Mouse (Mus musculus): ENCODE results near the gene Ets1. TPM values are rescaled to one million over a fixed set of nuclear protein-coding genes. Genes with fewer than 3 reads are reported as not detected.

Gene Ets1
- polyA plus RNA-seq, 1 experiment from 2014 or later, result 78.2 TPM

DNA sequence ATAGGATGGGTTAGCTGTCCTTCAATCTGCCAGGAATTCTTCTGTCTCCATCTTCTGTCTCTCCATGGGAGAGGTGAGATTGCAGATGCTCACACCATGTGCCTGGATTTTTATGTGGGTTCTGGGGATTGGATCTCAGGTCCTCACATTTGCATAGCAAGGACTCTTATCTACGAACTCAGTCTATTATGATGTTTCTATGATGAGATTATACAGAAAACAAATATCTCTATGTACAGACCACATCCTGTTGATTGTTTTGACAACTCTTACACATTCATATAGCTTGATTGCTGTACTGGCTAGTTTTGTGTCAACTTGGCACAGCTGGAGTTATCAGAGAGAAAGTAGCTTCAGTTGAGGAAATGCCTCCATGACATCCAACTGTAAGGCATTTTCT lies 162.2 kb downstream of the Ets1 start:
- H3K9me3 ChIP-seq (ENCODE audit: low read length), result no peaks in the 10 kb centered on the region
- no peaks in the 10 kb centered on the region for H3K36me3 ChIP-seq (ENCODE audit: insufficient read depth, low read length)
- no peak for ATAC-seq
- 78% methylated on average over 1 of the region's 1 CpGs for WGBS
- DNase-seq (ENCODE audit: low spot score), result no peak
- H3K9ac ChIP-seq (replicated peaks; ENCODE audit: low read depth), result no peak overlapping the region
- no peak for TF ChIP-seq EP300 (IDR thresholded peaks at IDR 0.05)
- TF ChIP-seq CTCF (IDR thresholded peaks at IDR 0.05), result no peak
- no peak overlapping the region for H3K4me3 ChIP-seq (ENCODE audit: low read depth, low read length)
- H3K27ac ChIP-seq (ENCODE audit: low read length), result no peak overlapping the region
- no peak overlapping the region for H3K4me2 ChIP-seq (replicated peaks; ENCODE audit: low read depth, low read length)
- no peaks in the 10 kb centered on the region for H3K4me1 ChIP-seq (ENCODE audit: insufficient read depth, low read depth, low read length)
- H3K27me3 ChIP-seq (replicated peaks; ENCODE audit: insufficient read depth, low read length), result no peaks in the 10 kb centered on the region

DNA sequence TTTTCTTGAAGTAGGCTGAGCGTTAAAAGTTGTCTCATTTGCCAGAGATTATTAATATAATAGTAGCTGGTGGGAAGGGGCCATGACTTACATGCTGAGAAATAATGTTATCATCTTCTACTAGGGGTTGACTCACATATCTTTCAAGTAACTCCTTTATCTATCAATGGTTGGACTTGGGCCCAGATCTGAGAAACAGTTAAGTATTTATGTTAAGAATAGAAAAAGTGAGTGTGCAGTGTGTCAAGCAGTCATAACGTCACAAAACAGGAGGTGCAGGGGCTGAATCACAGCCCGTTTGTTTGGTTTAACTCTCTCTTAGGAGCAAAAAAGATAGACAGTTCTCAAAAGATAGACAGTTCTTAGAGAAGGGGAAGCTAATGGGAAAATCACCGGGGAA lies 170.1 kb downstream of the Ets1 start:
- Histone ChIP-seq H3K4me1 (ENCODE audit: insufficient read depth, low read depth, low read length) (no peaks in the 10 kb centered on the region), H3K9ac (replicated peaks; ENCODE audit: low read depth) (no peak overlapping the region), H3K4me2 (replicated peaks; ENCODE audit: low read depth, low read length) (no peak overlapping the region), H3K27ac (ENCODE audit: low read length) (no peak overlapping the region), H3K36me3 (ENCODE audit: insufficient read depth, low read length) (no peaks in the 10 kb centered on the region), H3K4me3 (ENCODE audit: low read depth, low read length) (no peak overlapping the region), H3K27me3 (replicated peaks; ENCODE audit: insufficient read depth, low read length) (no peaks in the 10 kb centered on the region), H3K9me3 (ENCODE audit: low read length) (no peaks in the 10 kb centered on the region)
- TF ChIP-seq CTCF (IDR thresholded peaks at IDR 0.05) (no peak), EP300 (IDR thresholded peaks at IDR 0.05) (no peak)
- ATAC-seq (no peak), DNase-seq (ENCODE audit: low spot score) (peak; percentile 15)
- 22% methylated on average over 4 of the region's 4 CpGs for WGBS

Other genes with a start within 250 kb of the Ets1 start
- 21.1 and 21.4 TPM in 2 replicates for gene Fli1, start 93.4 kb upstream of the Ets1 start, polyA plus RNA-seq (2015; fragmentation: Nextera tagmentation; extraction: Ambion mirVana)